Mouse (Mus musculus): ENCODE results near the gene Sap30l. TPM values are rescaled to one million over a fixed set of nuclear protein-coding genes. Genes with fewer than 3 reads are reported as not detected.
A peak's percentile ranks its signal among the peaks of the same experiment; 100 is the strongest.

Gene Sap30l
- total RNA-seq (2021), result 10 to 100 TPM; 49.3 to 58.2 TPM

GRCm38 (mm10) chr11:57800971-57801765 lies at the start of gene Sap30l:
Gene Sap30l (plus strand): TSS chr11:57801637.
- intact Hi-C loops (cut with DNase I), result no loop called here
- peak; percentile 96 for DNase-seq (ENCODE audit: low spot score in 2 of 2)

GRCm38 (mm10) chr11:57753538-57754203 lies 47.8 kb upstream of the Sap30l start:
- intact Hi-C loops (cut with DNase I), result no loop called here
- no peak for DNase-seq (ENCODE audit: low spot score in 2 of 2)

- no peak for DNase-seq (ENCODE audit: low spot score in 2 of 2)
- intact Hi-C loops (cut with DNase I), result no loop called here
Measured at GRCm38 (mm10) chr11:57758621-57759020, 42.8 kb upstream of the Sap30l start.

GRCm38 (mm10) chr11:57760509-57761058 lies 40.9 kb upstream of the Sap30l start:
- DNase-seq (ENCODE audit: low spot score in 2 of 2), result no peak
- intact Hi-C loops (cut with DNase I), result no loop called here

- intact Hi-C loops (cut with DNase I), result no loop called here
Measured at GRCm38 (mm10) chr11:57761347-57761746, 40.1 kb upstream of the Sap30l start.

GRCm38 (mm10) chr11:57764124-57764523 lies 37.3 kb upstream of the Sap30l start:
- no peak for DNase-seq (ENCODE audit: low spot score in 2 of 2)
- intact Hi-C loops (cut with DNase I), result no loop called here

More at GRCm38 (mm10) chr11:57761347-57761746, 40.1 kb upstream of the Sap30l start:
- DNase-seq (ENCODE audit: low spot score in 2 of 2), result no peak

GRCm38 (mm10) chr11:57766617-57767016 lies 34.8 kb upstream of the Sap30l start:
- DNase-seq (ENCODE audit: low spot score in 2 of 2), result no peak
- intact Hi-C loops (cut with DNase I), result no loop called here

- DNase-seq (ENCODE audit: low spot score in 2 of 2), result no peak
- intact Hi-C loops (cut with DNase I), result no loop called here
Measured at GRCm38 (mm10) chr11:57767171-57767570, 34.3 kb upstream of the Sap30l start.

GRCm38 (mm10) chr11:57770776-57771175 lies 30.7 kb upstream of the Sap30l start:
- no peak for DNase-seq (ENCODE audit: low spot score in 2 of 2)
- intact Hi-C loops (cut with DNase I), result no loop called here

GRCm38 (mm10) chr11:57771676-57772075 lies 29.8 kb upstream of the Sap30l start:
- intact Hi-C loops (cut with DNase I), result no loop called here
- DNase-seq (ENCODE audit: low spot score in 2 of 2), result no peak

- DNase-seq (ENCODE audit: low spot score in 2 of 2), result no peak
- intact Hi-C loops (cut with DNase I), result no loop called here
Measured at GRCm38 (mm10) chr11:57773479-57773878, 28.0 kb upstream of the Sap30l start.

GRCm38 (mm10) chr11:57773936-57774335 lies 27.5 kb upstream of the Sap30l start:
- DNase-seq (ENCODE audit: low spot score in 2 of 2), result no peak
- intact Hi-C loops (cut with DNase I), result no loop called here

- DNase-seq (ENCODE audit: low spot score in 2 of 2), result no peak
- intact Hi-C loops (cut with DNase I), result no loop called here
Measured at GRCm38 (mm10) chr11:57775868-57776267, 25.6 kb upstream of the Sap30l start.

GRCm38 (mm10) chr11:57776546-57776945 lies 24.9 kb upstream of the Sap30l start:
- intact Hi-C loops (cut with DNase I), result no loop called here
- DNase-seq (ENCODE audit: low spot score in 2 of 2), result no peak

- intact Hi-C loops (cut with DNase I), result loop anchor here (2.0 kb wide), 3 partner anchors 160 to 304 kb away; no protein-coding TSS in a partner anchor
- DNase-seq (ENCODE audit: low spot score in 2 of 2), result peak in 1 of 2 experiments; percentile 40
Measured at GRCm38 (mm10) chr11:57778349-57778748, 23.1 kb upstream of the Sap30l start.

- intact Hi-C loops (cut with DNase I), result loop anchor here (2.0 to 5.0 kb wide), 4 partner anchors 161 to 1648 kb away; no protein-coding TSS in a partner anchor
- DNase-seq (ENCODE audit: low spot score in 2 of 2), result no peak
Measured at GRCm38 (mm10) chr11:57779824-57780223, 21.6 kb upstream of the Sap30l start.

- intact Hi-C loops (cut with DNase I), result loop anchor here (5.0 kb wide), 1 partner anchor 145 kb away; no protein-coding TSS in a partner anchor
- peak; percentile 45 to 49 for DNase-seq (ENCODE audit: low spot score in 2 of 2)
Measured at GRCm38 (mm10) chr11:57786616-57787418, 14.6 kb upstream of the Sap30l start.

GRCm38 (mm10) chr11:57787913-57788312 lies 13.5 kb upstream of the Sap30l start:
- intact Hi-C loops (cut with DNase I), result loop anchor here (5.0 kb wide), 1 partner anchor 144 kb away; no protein-coding TSS in a partner anchor
- DNase-seq (ENCODE audit: low spot score in 2 of 2), result no peak

GRCm38 (mm10) chr11:57790866-57791535 lies 10.4 kb upstream of the Sap30l start:
- intact Hi-C loops (cut with DNase I), result no loop called here
- no peak for DNase-seq (ENCODE audit: low spot score in 2 of 2)
